Mouse (Mus musculus) embryonic fibroblast, embryonic 13.5 days (primary cell): ENCODE data around the gene Panx1.

Experiments
- CTCF ChIP-seq: IDR thresholded peaks from 2 replicates; pipeline ENCODE4 v1.5.1; 2011; ENCODE audit warnings: mild to moderate bottlenecking, control low read depth, low read length, moderate library complexity, borderline replicate concordance; ENCODE audit not compliant: insufficient read depth
- POLR2A ChIP-seq: IDR thresholded peaks from 2 replicates; pipeline ENCODE4 v1.6.1; 2011; ENCODE audit warnings: low read depth, mild to moderate bottlenecking, control low read depth, low read length, moderate library complexity

DNA sequence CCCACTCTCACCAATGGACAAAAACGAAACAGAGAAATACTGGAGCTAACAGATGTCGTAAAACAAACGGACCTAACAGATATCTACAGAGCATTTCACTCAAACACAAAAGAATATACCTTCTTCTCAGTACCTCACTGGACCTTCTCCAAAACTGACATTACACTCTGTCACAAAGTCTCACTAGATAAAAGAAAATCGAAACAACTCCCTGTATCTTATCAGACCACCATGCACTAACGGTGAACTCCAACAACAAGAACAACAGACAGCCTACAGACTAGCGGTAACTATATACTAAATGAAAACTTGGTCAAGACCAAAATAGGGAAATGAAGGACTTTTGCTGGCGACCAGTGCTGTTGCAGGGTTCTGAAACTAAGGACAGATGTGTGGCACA lies 71.5 kb downstream of the Panx1 start:
- TF ChIP-seq POLR2A, result no peak
- no peak for TF ChIP-seq CTCF
